Mouse (Mus musculus): ENCODE measurements around the gene Zfp229.
"Not testable (repeated sequence)": the region's sequence is repeated elsewhere in the genome, so short reads cannot be mapped to it uniquely, and the experiment has no call there.

The Zfp229 gene

GRCm38 (mm10) chr17:21730495-21730894 is at the start of gene Zfp229:
TSS of gene Zfp229 (plus strand) at chr17:21730795.
- DNase-seq (ENCODE audit: low spot score) = not testable (repeated sequence)

GRCm38 (mm10) chr17:21691560-21691959 is 39.0 kb upstream of the Zfp229 start, which contains the start of gene Gm10226:
TSS of gene Gm10226 (plus strand) at chr17:21691860.
- no peak for DNase-seq (ENCODE audit: low spot score)

GRCm38 (mm10) chr17:21693342-21693741 is 37.3 kb upstream of the Zfp229 start:
- no peak for DNase-seq (ENCODE audit: low spot score)

- DNase-seq (ENCODE audit: low spot score) = no peak
Measured at GRCm38 (mm10) chr17:21696073-21696472, 34.5 kb upstream of the Zfp229 start.

GRCm38 (mm10) chr17:21702281-21703240 is 28.0 kb upstream of the Zfp229 start:
- no peak for DNase-seq (ENCODE audit: low spot score)

GRCm38 (mm10) chr17:21703414-21703813 is 27.2 kb upstream of the Zfp229 start:
- no peak for DNase-seq (ENCODE audit: low spot score)

- peak; percentile 68 for DNase-seq (ENCODE audit: low spot score)
Measured at GRCm38 (mm10) chr17:21707343-21707996, 23.1 kb upstream of the Zfp229 start, which contains the start of gene Zfp760. TSS of gene Zfp760 (plus strand) at chr17:21707741.

GRCm38 (mm10) chr17:21708401-21708800 is 22.2 kb upstream of the Zfp229 start:
- DNase-seq (ENCODE audit: low spot score) = no peak

- DNase-seq (ENCODE audit: low spot score) = no peak
Measured at GRCm38 (mm10) chr17:21733049-21733448, 2.5 kb downstream of the Zfp229 start.

- DNase-seq (ENCODE audit: low spot score) = peak; percentile 18
Measured at GRCm38 (mm10) chr17:21733529-21734031, 3.0 kb downstream of the Zfp229 start.

- DNase-seq (ENCODE audit: low spot score) = no peak
Measured at GRCm38 (mm10) chr17:21752791-21753190, 22.2 kb downstream of the Zfp229 start.

- no peak for DNase-seq (ENCODE audit: low spot score)
Measured at GRCm38 (mm10) chr17:21753342-21754208, 23.0 kb downstream of the Zfp229 start.

GRCm38 (mm10) chr17:21770336-21770735 is 39.7 kb downstream of the Zfp229 start:
- DNase-seq (ENCODE audit: low spot score) = no peak

- DNase-seq (ENCODE audit: low spot score) = no peak
Measured at GRCm38 (mm10) chr17:21792256-21792655, 61.7 kb downstream of the Zfp229 start.

GRCm38 (mm10) chr17:21801373-21801772 is 70.8 kb downstream of the Zfp229 start:
- DNase-seq (ENCODE audit: low spot score) = not testable (repeated sequence)

Measured in layer of hippocampus, adult 9-10 months (tissue).